ENCODE assay signal across 7 mouse cellular contexts in genomic region chr9:44234479-44235427, GRCm38 (mm10). TPM values are rescaled to one million over a fixed set of nuclear protein-coding genes. Genes with fewer than 3 reads are reported as not detected.
DNase-seq lines count a peak whose midpoint lies in the region; TF ChIP-seq lines count a peak whose summit lies in the region.

No protein-coding gene starts in this region.

- in situ Hi-C loops in ES-E14 (cut with MboI; ENCODE audit: low sequenced_read_pairs in 2 of 2, unreplicated experiment in 2 of 2) = no loop called here

- H3K9ac ChIP-seq in ES-E14 (ENCODE audit: insufficient read depth, low read depth, low read length, poor library complexity, severe bottlenecking) = peak overlapping the region; percentile 72

- peak; percentile 40 for DNase-seq in ES-E14 (ENCODE audit: low read depth, low spot score)
- DNase-seq in adrenal gland, postnatal 25 days = peak; percentile 66
- peak; percentile 55 to 62 for DNase-seq in heart, postnatal 14 days
- no peak for DNase-seq in limb, embryonic 10.5 days (ENCODE audit: low spot score)
- DNase-seq in midbrain, embryonic 10.5 days (ENCODE audit: low spot score) = peak; percentile 26
- DNase-seq in spleen, postnatal 36 days (ENCODE audit: low spot score in 2 of 2) = peak; percentile 79 to 85

- peak overlapping the region; percentile 29; the same call in 1 of the 2 replicates for H3K27ac ChIP-seq in ES-E14 (ENCODE audit: insufficient read depth, low read depth, low read length, poor library complexity, severe bottlenecking)
- H3K27ac ChIP-seq in embryonic fibroblast, embryonic 13.5 days (ENCODE audit: insufficient read depth, low read length) = peak overlapping the region; percentile 65
- H3K27ac ChIP-seq in limb, embryonic 10.5 days = peak overlapping the region; percentile 97
- peak overlapping the region; percentile 94 for H3K27ac ChIP-seq in midbrain, embryonic 10.5 days (replicated peaks)

- no peak for TF ChIP-seq CTCF in embryonic fibroblast, embryonic 13.5 days (IDR thresholded peaks at IDR 0.05; ENCODE audit: borderline replicate concordance, insufficient read depth, low read length)

- TF ChIP-seq POLR2A in embryonic fibroblast, embryonic 13.5 days (IDR thresholded peaks at IDR 0.05; ENCODE audit: low read depth, low read length) = peak; percentile 17; the same call in 1 of the 2 replicates

- no peaks in the 10 kb centered on the region for H3K36me3 ChIP-seq in ES-E14 (ENCODE audit: control insufficient read depth, insufficient read depth, low read length, poor library complexity, severe bottlenecking)
- 0 out of 2 replicates have a peak, but pooled peaks cover 3% of the 10 kb centered on the region for H3K36me3 ChIP-seq in limb, embryonic 10.5 days
- H3K36me3 ChIP-seq in midbrain, embryonic 10.5 days = no peaks in the 10 kb centered on the region

- peak overlapping the region; percentile 63 to 73 for H3K4me3 ChIP-seq in ES-E14 (ENCODE audit: insufficient read depth in 1 of 2, low read depth in 1 of 2, low read length in 2 of 2, poor library complexity in 1 of 2, severe bottlenecking in 1 of 2)
- H3K4me3 ChIP-seq in embryonic fibroblast, embryonic 13.5 days (ENCODE audit: insufficient read depth, low read length) = peak overlapping the region; percentile 8; the same call in 1 of the 2 replicates
- peak overlapping the region; percentile 94 for H3K4me3 ChIP-seq in limb, embryonic 10.5 days
- H3K4me3 ChIP-seq in midbrain, embryonic 10.5 days = peak overlapping the region; percentile 96

- no peaks in the 10 kb centered on the region for H3K27me3 ChIP-seq in limb, embryonic 10.5 days (ENCODE audit: low read depth, poor library complexity, severe bottlenecking)
- no peaks in the 10 kb centered on the region for H3K27me3 ChIP-seq in midbrain, embryonic 10.5 days (ENCODE audit: low read depth, poor library complexity, severe bottlenecking)

- H3K9me3 ChIP-seq in ES-E14 (ENCODE audit: control insufficient read depth, insufficient read depth, low read depth, low read length) = no peaks in the 10 kb centered on the region
- no peaks in the 10 kb centered on the region for H3K9me3 ChIP-seq in limb, embryonic 10.5 days (replicated peaks)
- H3K9me3 ChIP-seq in midbrain, embryonic 10.5 days (replicated peaks) = no peaks in the 10 kb centered on the region

- peaks cover 2 to 4% of the 10 kb centered on the region in 2 experiments; a peak in 2 of 4 replicates for H3K4me1 ChIP-seq in ES-E14 (ENCODE audit: control insufficient read depth in 2 of 2, insufficient read depth in 2 of 2, low read length in 2 of 2, poor library complexity in 1 of 2)
- H3K4me1 ChIP-seq in embryonic fibroblast, embryonic 13.5 days (ENCODE audit: control insufficient read depth, insufficient read depth, low read length) = peaks cover 9% of the 10 kb centered on the region; the same call in 1 of the 2 replicates
- H3K4me1 ChIP-seq in limb, embryonic 10.5 days = peaks cover 30% of the 10 kb centered on the region
- peaks cover 31% of the 10 kb centered on the region for H3K4me1 ChIP-seq in midbrain, embryonic 10.5 days

- intact Hi-C loops in heart, postnatal 14 days (cut with DNase I) = loop anchor here (10.0 kb wide), 1 partner anchor 250 kb away; no protein-coding TSS in a partner anchor

- WGBS in limb, embryonic 10.5 days = 27% methylated on average over 19 of the region's 19 CpGs
- WGBS in midbrain, embryonic 10.5 days = 29% methylated on average over 19 of the region's 19 CpGs

TF ChIP-seq in ES-E14, 5 proteins besides CTCF, POLR2A, EP300 and RAD21:
- TF ChIP-seq ZNF384 (IDR thresholded peaks at IDR 0.05; ENCODE audit: low read depth, low read length) (no peak), MAFK (IDR thresholded peaks at IDR 0.05; ENCODE audit: insufficient read depth, low read depth, low read length) (0 out of 2 replicates have a peak, but pooled peaks have one; percentile 4)
TF ChIP-seq in ES-E14: peak in this region for 1.

RNA-seq across cellular contexts. Expression of gene Cbl, which starts 0.9 kb away (rescaled TPM):
- 17.3 and 20.0 TPM in 2 replicates for total RNA-seq in ES-E14 (2012; rRNA removed)
- 32.7 and 36.2 TPM in 2 replicates for total RNA-seq in adrenal gland, postnatal 25 days (2021)
- 44.1 and 47.7 TPM in 2 replicates for polyA plus RNA-seq in embryonic fibroblast, embryonic 13.5 days (2011; ENCODE audit: insufficient read length, low read depth, missing spikeins)
- total RNA-seq in heart, postnatal 14 days (2021) = 10 to 100 TPM; 26.4 to 31.2 TPM
- polyA plus RNA-seq in limb, embryonic 10.5 days (2016; fragmentation: Nextera tagmentation; extraction: Ambion mirVana) = 19.6 and 23.9 TPM in 2 replicates
- 21.7 and 25.5 TPM in 2 replicates for polyA plus RNA-seq in midbrain, embryonic 10.5 days (2016; fragmentation: Nextera tagmentation; extraction: Ambion mirVana)

RNA-seq across cellular contexts. Expression of gene Ccdc153, which starts 5.7 kb away (rescaled TPM):
- total RNA-seq in ES-E14 (2012; rRNA removed) = not detected in 2 replicates
- 2.0 and 3.7 TPM in 2 replicates for total RNA-seq in adrenal gland, postnatal 25 days (2021)
- not detected in 2 replicates for polyA plus RNA-seq in embryonic fibroblast, embryonic 13.5 days (2011; ENCODE audit: insufficient read length, low read depth, missing spikeins)
- total RNA-seq in heart, postnatal 14 days (2021) = 1 to 10 TPM in 1 of 2 experiments, not detected in 1; 1.1 TPM
- not detected in 2 replicates for polyA plus RNA-seq in limb, embryonic 10.5 days (2016; fragmentation: Nextera tagmentation; extraction: Ambion mirVana)
- polyA plus RNA-seq in midbrain, embryonic 10.5 days (2016; fragmentation: Nextera tagmentation; extraction: Ambion mirVana) = not detected in 2 replicates

RNA-seq across cellular contexts. Expression of gene Pdzd3, which starts 16.5 kb away (rescaled TPM):
- total RNA-seq in ES-E14 (2012; rRNA removed) = 0.32 and 1.1 TPM in 2 replicates
- total RNA-seq in adrenal gland, postnatal 25 days (2021) = 0.27 TPM in 1 of 2 replicates, not detected in the other
- not detected in 2 replicates for polyA plus RNA-seq in embryonic fibroblast, embryonic 13.5 days (2011; ENCODE audit: insufficient read length, low read depth, missing spikeins)
- 1 to 10 TPM; 2.0 to 2.8 TPM for total RNA-seq in heart, postnatal 14 days (2021)
- polyA plus RNA-seq in limb, embryonic 10.5 days (2016; fragmentation: Nextera tagmentation; extraction: Ambion mirVana) = 0.13 TPM in 1 of 2 replicates, not detected in the other
- polyA plus RNA-seq in midbrain, embryonic 10.5 days (2016; fragmentation: Nextera tagmentation; extraction: Ambion mirVana) = 0.06 TPM in 1 of 2 replicates, not detected in the other

RNA-seq across cellular contexts. Expression of gene Nlrx1, which starts 33.6 kb away (rescaled TPM):
- 0.63 and 1.1 TPM in 2 replicates for total RNA-seq in ES-E14 (2012; rRNA removed)
- total RNA-seq in adrenal gland, postnatal 25 days (2021) = 18.5 and 34.8 TPM in 2 replicates
- polyA plus RNA-seq in embryonic fibroblast, embryonic 13.5 days (2011; ENCODE audit: insufficient read length, low read depth, missing spikeins) = 5.9 and 6.6 TPM in 2 replicates
- 10 to 100 TPM; 17.3 TPM for total RNA-seq in heart, postnatal 14 days (2021)
- polyA plus RNA-seq in limb, embryonic 10.5 days (2016; fragmentation: Nextera tagmentation; extraction: Ambion mirVana) = 2.1 and 3.3 TPM in 2 replicates
- polyA plus RNA-seq in midbrain, embryonic 10.5 days (2016; fragmentation: Nextera tagmentation; extraction: Ambion mirVana) = 2.6 and 2.9 TPM in 2 replicates

RNA-seq across cellular contexts. Expression of gene Abcg4, which starts 53.7 kb away (rescaled TPM):
- total RNA-seq in ES-E14 (2012; rRNA removed) = 0.45 and 0.53 TPM in 2 replicates
- 39.1 and 43.4 TPM in 2 replicates for total RNA-seq in adrenal gland, postnatal 25 days (2021)
- 1.0 and 1.6 TPM in 2 replicates for polyA plus RNA-seq in embryonic fibroblast, embryonic 13.5 days (2011; ENCODE audit: insufficient read length, low read depth, missing spikeins)
- total RNA-seq in heart, postnatal 14 days (2021) = under 1 TPM; 0.72 to 0.73 TPM
- 1.9 and 4.6 TPM in 2 replicates for polyA plus RNA-seq in limb, embryonic 10.5 days (2016; fragmentation: Nextera tagmentation; extraction: Ambion mirVana)
- polyA plus RNA-seq in midbrain, embryonic 10.5 days (2016; fragmentation: Nextera tagmentation; extraction: Ambion mirVana) = 6.4 and 8.6 TPM in 2 replicates

Comparison
In these comparisons a context has a peak if more than half of its experiments do, and no peak if none do; other contexts are left out.
1. H3K27ac ChIP-seq: peak in every context shown above with its lines; median percentile 97 in limb, embryonic 10.5 days; 94 in midbrain, embryonic 10.5 days; 65 in embryonic fibroblast, embryonic 13.5 days; 29 in ES-E14.
2. H3K4me3 ChIP-seq: peak in every context shown above with its lines; median percentile 96 in midbrain, embryonic 10.5 days; 94 in limb, embryonic 10.5 days; 68 in ES-E14; 8 in embryonic fibroblast, embryonic 13.5 days.